Mouse (Mus musculus) hindbrain, postnatal 0 days (tissue): ENCODE measurements around the gene Scgb1b15. TPM values are rescaled to one million over a fixed set of nuclear protein-coding genes. Genes with fewer than 3 reads are reported as not detected.
"Not testable (repeated sequence)": the region's sequence is repeated elsewhere in the genome, so short reads cannot be mapped to it uniquely, and the experiment has no call there.

ENCODE experiments used
- ATAC-seq: fragments of 200-750 bp; cut with Nextera tagmentation; 2 replicates; pipeline ENCODE4 v1.8.0; 2017; ENCODE audit warnings: mild to moderate bottlenecking, moderate TSS enrichment, moderate library complexity
- DNase-seq: peaks from one replicate; pipeline ENCODE4 v3.0.0-alpha.2; 2015; ENCODE audit warnings: low spot score
- H3K27ac ChIP-seq: fragments of 300-500 bp; sonication (generic); 2 replicates; pipeline ENCODE4 v1.5.1; 2014; ENCODE audit warnings: mild to moderate bottlenecking
- H3K27me3 ChIP-seq: fragments of 300-500 bp; sonication (generic); 2 replicates; pipeline ENCODE4 v1.6.1; 2014; ENCODE audit warnings: low read length, mixed read lengths; ENCODE audit not compliant: insufficient read depth
- H3K36me3 ChIP-seq: fragments of 300-500 bp; sonication (generic); 2 replicates; pipeline ENCODE4 v1.6.1; 2014; ENCODE audit warnings: low read length, mixed read lengths; ENCODE audit not compliant: insufficient read depth
- H3K4me1 ChIP-seq: fragments of 300-500 bp; sonication (generic); 2 replicates; pipeline ENCODE4 v1.6.1; 2014; ENCODE audit warnings: antibody characterized with exemption, low read length, mixed read lengths; ENCODE audit not compliant: insufficient read depth
- H3K4me2 ChIP-seq: fragments of 300-500 bp; sonication (generic); 2 replicates; pipeline ENCODE4 v1.6.1; 2014; ENCODE audit warnings: low read depth, mild to moderate bottlenecking, low read length, moderate library complexity, mixed read lengths
- H3K4me3 ChIP-seq: fragments of 300-500 bp; sonication (generic); 2 replicates; pipeline ENCODE4 v1.5.1; 2014; ENCODE audit warnings: low read length
- H3K9ac ChIP-seq: fragments of 300-500 bp; sonication (generic); replicated peaks from 2 replicates; pipeline ENCODE4 v1.6.1; 2014; ENCODE audit warnings: mild to moderate bottlenecking, low read length, moderate library complexity, mixed read lengths
- H3K9me3 ChIP-seq: fragments of 300-500 bp; sonication (generic); 2 replicates; pipeline ENCODE4 v1.6.1; 2016; ENCODE audit warnings: low read length, mixed read lengths
- polyA plus RNA-seq: library from polyadenylated mRNA; unstranded; fragments of >200 nt; fragmentation: Nextera tagmentation; extraction: Ambion mirVana; gene quantifications from 2 replicates; pipeline ENCODE4 v1.2.1, GENCODE M21; 2015
- total RNA-seq: library from RNA; depleted of rRNA; stranded (reverse); fragments of >200 nt; gene quantifications from 2 replicates; pipeline ENCODE4 v1.2.3, GENCODE M21; 2014; rRNA removed

The Scgb1b15 gene
- total RNA-seq, result not detected in 2 replicates
- not detected in 2 replicates for polyA plus RNA-seq

DNA sequence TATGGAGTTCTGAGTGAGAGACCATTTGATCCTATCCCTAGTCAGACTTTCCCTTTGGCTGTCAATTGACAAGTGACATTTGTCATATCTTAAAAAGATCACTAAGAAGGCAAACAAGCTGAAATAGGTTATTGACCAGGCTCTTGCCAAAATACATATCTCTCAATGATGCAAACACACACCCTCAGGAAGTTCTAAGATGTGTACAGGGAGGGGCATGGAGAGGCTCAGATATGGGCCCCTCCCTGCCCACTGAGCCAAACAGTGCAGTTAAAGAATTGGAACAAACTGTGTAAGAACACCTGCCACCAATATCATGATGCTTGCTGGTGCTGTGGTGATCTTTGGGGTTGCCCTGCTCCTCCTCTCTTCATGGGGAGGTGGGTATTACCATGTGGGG is at the start of gene Scgb1b15:
Scgb1b15 (plus strand) TSS at position 301 of the 400 bp plus-strand sequence.
- H3K27ac ChIP-seq, ATAC-seq: not testable (repeated sequence)

DNA sequence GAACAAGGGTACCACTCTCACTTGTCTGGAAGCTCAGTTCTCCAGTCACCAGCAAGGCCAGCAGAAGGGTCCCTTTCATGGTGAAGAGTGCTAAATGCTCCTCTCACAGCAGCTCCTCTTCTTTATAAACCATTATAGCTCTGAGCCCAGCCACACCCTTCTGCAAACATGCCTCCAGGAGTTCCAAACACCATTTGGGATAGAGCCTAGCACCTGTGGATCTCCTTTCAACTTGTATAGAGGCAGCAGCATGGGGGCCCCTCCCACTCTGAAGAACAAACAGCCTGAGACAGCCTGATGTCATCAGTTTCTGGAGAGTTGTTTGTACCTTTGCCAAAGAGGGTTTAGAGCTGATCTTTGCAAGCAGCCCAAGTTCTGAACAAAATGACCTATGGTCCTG is 6.8 kb upstream of the Scgb1b15 start, which contains the start of gene Scgb2b15:
Scgb2b15 (minus strand) TSS at position 101 of the 400 bp plus-strand sequence.
- H3K4me3 ChIP-seq, H3K27me3 ChIP-seq, H3K9me3 ChIP-seq, H3K9ac ChIP-seq, H3K27ac ChIP-seq, H3K4me2 ChIP-seq, ATAC-seq, H3K36me3 ChIP-seq, DNase-seq, H3K4me1 ChIP-seq: not testable (repeated sequence)

More for the DNA sequence above, at the start of gene Scgb1b15:
- H3K4me2 ChIP-seq, H3K27me3 ChIP-seq, H3K9ac ChIP-seq, H3K4me3 ChIP-seq, H3K36me3 ChIP-seq, DNase-seq, H3K9me3 ChIP-seq, H3K4me1 ChIP-seq: not testable (repeated sequence)

Other genes with a start within 250 kb of the Scgb1b15 start
- not detected in 2 replicates for gene Scgb2b15, start 6.9 kb upstream of the Scgb1b15 start, total RNA-seq
- not detected in 2 replicates for gene Scgb2b15, start 6.9 kb upstream of the Scgb1b15 start, polyA plus RNA-seq
- gene Scgb2b17, start 220.0 kb downstream of the Scgb1b15 start, total RNA-seq, result not detected in 2 replicates
- gene Scgb2b17, start 220.0 kb downstream of the Scgb1b15 start, polyA plus RNA-seq, result not detected in 2 replicates
- gene Scgb1b17, start 226.9 kb downstream of the Scgb1b15 start, total RNA-seq, result not detected in 2 replicates
- not detected in 2 replicates for gene Scgb1b17, start 226.9 kb downstream of the Scgb1b15 start, polyA plus RNA-seq